Mouse (Mus musculus): Measurements from ENCODE around the gene Gm31571. TPM values are rescaled to one million over a fixed set of nuclear protein-coding genes. Genes with fewer than 3 reads are reported as not detected.

Gm31571 gene
- not detected for polyA plus RNA-seq (2014; fragmentation: Illumina TruSeq; extraction: RNeasy Lipid Tissue Mini Kit (QIAGEN cat#74804); ENCODE audit: low read depth, low replicate concordance)

GRCm38 (mm10) chrY:22051253-22051652, at the start of gene Gm31571:
Gm31571 (minus strand) TSS chrY:22051353.

All from adrenal gland, adult 10 weeks (tissue).